Mouse (Mus musculus): Measurements from ENCODE around the gene Atp6v0a1. TPM values are rescaled to one million over a fixed set of nuclear protein-coding genes. Genes with fewer than 3 reads are reported as not detected.

Atp6v0a1 gene
- total RNA-seq, 1 experiment from 2014 or later: 108 TPM

GRCm38 (mm10) chr11:101051617-101052016 is 42.4 kb downstream of the Atp6v0a1 start:
- no peak for ATAC-seq (ENCODE audit: extremely low read depth, insufficient number of reproducible peaks, low FRiP score, poor library complexity, severe bottlenecking)

DNA sequence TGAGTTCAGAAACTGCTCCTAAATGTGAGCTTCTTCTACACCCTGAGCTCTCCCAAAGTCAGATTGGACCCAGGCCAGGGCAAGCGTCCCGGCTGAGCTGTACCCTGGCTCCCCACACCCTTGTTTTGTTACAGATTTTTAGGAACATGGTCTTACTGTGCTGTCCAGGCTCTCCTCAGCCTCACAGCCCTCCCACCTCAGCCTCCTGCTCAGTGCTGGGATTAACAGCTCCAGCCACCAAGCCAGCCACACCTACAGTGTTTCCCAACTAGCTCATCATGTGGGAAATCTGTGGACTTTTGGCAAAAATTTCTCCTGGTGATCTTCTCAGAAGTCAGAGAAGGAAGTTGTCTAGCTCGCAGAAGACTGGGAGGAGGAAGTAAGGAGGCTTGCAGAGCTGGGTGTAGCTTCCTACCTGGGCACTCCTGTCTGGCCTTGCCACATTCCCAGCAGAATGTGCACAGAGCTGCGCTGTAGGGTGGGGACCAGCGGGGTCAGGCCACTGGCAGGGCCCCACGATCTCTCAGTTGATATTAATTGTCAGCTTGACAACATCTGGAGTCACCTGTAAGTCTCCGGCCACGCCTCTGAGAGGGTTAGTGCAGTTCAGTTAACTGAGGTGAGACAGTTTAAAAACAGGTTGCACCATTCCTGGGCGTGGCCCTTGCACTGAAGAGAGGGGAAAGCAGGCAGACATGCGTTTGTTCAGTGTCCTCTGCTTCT is 43.7 kb downstream of the Atp6v0a1 start:
- no peak for ATAC-seq (ENCODE audit: extremely low read depth, insufficient number of reproducible peaks, low FRiP score, poor library complexity, severe bottlenecking)

- no peak for ATAC-seq (ENCODE audit: extremely low read depth, insufficient number of reproducible peaks, low FRiP score, poor library complexity, severe bottlenecking)
Observed at GRCm38 (mm10) chr11:101053974-101054373, 44.7 kb downstream of the Atp6v0a1 start.

- no peak for ATAC-seq (ENCODE audit: extremely low read depth, insufficient number of reproducible peaks, low FRiP score, poor library complexity, severe bottlenecking)
Observed at GRCm38 (mm10) chr11:101055418-101055817, 46.2 kb downstream of the Atp6v0a1 start.

GRCm38 (mm10) chr11:101056885-101057284 is 47.6 kb downstream of the Atp6v0a1 start:
- no peak for ATAC-seq (ENCODE audit: extremely low read depth, insufficient number of reproducible peaks, low FRiP score, poor library complexity, severe bottlenecking)

- peak; percentile 60; the same call in 1 of the 2 replicates for ATAC-seq (ENCODE audit: extremely low read depth, insufficient number of reproducible peaks, low FRiP score, poor library complexity, severe bottlenecking)
Observed at GRCm38 (mm10) chr11:101057860-101058259, 48.6 kb downstream of the Atp6v0a1 start.

GRCm38 (mm10) chr11:101058726-101059125 is 49.5 kb downstream of the Atp6v0a1 start:
- no peak for ATAC-seq (ENCODE audit: extremely low read depth, insufficient number of reproducible peaks, low FRiP score, poor library complexity, severe bottlenecking)

- ATAC-seq (ENCODE audit: extremely low read depth, insufficient number of reproducible peaks, low FRiP score, poor library complexity, severe bottlenecking): no peak
Observed at GRCm38 (mm10) chr11:101059473-101059872, 50.2 kb downstream of the Atp6v0a1 start.

DNA sequence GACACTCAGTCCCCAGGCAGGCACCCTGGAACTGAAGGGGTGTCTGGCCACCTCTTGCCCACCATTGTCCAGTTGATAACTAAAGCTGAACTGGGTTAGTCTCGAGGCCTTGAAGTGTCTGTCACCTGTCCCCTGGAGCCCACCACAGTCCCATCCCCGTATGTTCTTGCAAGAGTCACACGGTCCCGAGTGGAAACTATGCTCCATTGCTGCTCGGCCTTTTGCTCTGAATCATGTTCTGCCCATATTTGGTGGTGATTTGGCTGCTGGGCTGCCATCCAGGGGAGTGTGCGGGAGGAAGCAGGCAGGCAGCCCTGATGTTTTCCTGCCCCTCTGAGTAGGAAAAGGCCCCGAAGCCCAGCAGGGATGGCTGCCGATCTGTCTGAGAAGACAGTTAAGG is 50.9 kb downstream of the Atp6v0a1 start:
- no peak for ATAC-seq (ENCODE audit: extremely low read depth, insufficient number of reproducible peaks, low FRiP score, poor library complexity, severe bottlenecking)

- no peak for ATAC-seq (ENCODE audit: extremely low read depth, insufficient number of reproducible peaks, low FRiP score, poor library complexity, severe bottlenecking)
Observed at GRCm38 (mm10) chr11:101061049-101061448, 51.8 kb downstream of the Atp6v0a1 start.

DNA sequence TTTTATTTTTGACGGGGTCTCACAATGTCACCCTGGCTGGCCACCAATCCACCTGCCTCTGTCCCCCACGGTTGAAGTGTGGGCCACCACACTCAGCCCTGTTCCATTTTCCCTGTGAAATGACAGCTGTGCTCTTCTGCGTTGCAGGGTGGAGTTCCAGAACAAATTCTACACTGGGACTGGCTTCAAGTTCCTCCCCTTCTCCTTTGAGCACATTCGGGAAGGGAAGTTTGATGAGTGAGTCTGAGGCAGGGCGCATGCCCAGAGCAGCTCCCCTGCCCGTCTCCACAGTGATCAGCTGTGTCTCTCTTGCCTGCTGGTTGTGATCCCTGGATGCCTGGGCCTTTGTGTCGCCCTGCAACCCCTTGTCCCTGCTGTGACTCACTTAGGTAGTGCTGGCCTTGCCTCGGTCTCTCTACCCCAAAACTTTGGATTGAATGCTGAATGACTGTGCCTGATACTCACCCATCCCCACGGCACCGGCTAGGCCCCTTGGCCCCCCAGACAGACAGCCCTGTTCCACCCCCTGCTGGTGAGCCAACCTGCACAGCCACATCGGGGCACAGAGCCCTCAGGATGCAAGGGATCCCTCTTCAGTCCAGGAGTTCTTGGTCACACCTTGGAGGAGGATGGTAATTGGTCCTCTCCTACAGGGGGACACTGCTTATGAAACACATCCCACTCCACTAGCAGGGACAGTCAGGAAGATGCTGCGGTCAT is 53.1 kb downstream of the Atp6v0a1 start:
- ATAC-seq (ENCODE audit: extremely low read depth, insufficient number of reproducible peaks, low FRiP score, poor library complexity, severe bottlenecking): no peak

DNA sequence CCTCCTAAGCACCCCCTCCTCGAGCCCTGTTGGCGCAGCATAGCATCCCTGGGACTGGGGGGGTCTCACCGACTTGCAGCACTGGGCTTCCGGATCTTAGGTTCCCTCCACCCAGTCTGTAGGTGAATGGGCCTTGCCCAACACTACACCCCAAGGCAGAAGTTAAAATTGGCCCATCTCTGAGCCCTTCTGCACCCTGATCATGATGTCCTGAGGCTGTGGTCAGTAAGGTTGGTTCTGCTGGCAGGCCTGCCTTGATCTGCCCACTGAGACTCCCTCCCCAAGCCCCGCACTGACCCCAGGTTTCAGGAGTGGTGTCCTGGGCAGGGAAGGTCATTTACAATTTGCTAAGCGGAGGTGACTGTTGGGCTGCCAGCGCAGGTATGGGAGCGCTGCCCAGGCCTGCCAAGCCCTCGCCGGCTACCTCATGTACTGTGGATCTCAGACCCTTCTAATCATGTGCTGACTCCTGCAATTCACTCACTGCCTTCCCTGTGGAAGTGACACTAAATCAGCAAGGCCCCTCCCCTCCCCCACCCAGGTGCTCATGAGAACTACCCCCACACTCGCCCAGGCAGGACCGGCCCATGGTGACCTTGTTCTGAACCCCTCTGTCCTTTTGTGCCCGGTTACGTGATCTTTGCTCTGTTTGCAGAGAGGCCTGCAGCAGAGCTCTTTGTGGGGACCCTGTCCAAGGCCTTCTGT is 53.9 kb downstream of the Atp6v0a1 start:
- no peak for ATAC-seq (ENCODE audit: extremely low read depth, insufficient number of reproducible peaks, low FRiP score, poor library complexity, severe bottlenecking)

GRCm38 (mm10) chr11:101063676-101064327 is 54.5 kb downstream of the Atp6v0a1 start:
- ATAC-seq (ENCODE audit: extremely low read depth, insufficient number of reproducible peaks, low FRiP score, poor library complexity, severe bottlenecking): peak; percentile 66

DNA sequence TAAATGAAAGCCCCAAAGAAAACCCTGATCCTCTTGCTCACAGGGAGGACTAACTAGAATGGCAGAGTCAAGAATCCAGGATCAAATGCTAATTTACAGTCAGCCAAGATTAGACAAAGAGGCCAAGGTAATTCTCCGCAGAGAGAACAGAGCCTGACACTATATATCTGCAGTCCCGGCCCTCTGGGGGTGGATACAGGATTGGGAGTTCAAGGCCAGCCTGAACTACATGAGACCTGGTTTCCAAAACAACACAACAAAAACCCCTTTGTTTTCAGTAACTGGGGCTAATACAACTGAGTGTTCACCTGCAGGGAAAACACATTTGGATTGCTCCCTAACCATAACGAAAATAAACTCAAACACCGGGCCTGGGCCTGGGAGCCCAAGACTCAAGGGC is 55.2 kb downstream of the Atp6v0a1 start:
- no peak for ATAC-seq (ENCODE audit: extremely low read depth, insufficient number of reproducible peaks, low FRiP score, poor library complexity, severe bottlenecking)

DNA sequence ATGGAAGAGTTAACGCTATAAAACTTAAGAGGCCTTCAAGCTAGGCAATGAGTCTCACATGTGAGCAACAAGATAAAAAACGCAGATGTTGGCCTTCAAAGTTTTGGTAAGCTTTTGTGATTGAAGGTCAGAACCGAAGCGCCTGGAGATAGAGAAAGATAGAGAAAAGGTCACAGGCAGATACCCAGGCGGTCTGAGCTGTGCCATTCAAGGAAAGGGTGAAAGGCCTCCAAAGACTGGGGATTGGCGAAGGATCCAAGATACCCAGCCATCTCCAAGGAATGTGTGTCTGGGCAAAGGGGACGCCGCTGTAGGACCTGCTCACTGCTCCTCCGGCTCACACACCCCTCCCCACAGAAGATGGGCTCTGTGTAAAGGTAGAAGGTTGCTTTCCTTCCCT is 55.8 kb downstream of the Atp6v0a1 start:
- ATAC-seq (ENCODE audit: extremely low read depth, insufficient number of reproducible peaks, low FRiP score, poor library complexity, severe bottlenecking): no peak

DNA sequence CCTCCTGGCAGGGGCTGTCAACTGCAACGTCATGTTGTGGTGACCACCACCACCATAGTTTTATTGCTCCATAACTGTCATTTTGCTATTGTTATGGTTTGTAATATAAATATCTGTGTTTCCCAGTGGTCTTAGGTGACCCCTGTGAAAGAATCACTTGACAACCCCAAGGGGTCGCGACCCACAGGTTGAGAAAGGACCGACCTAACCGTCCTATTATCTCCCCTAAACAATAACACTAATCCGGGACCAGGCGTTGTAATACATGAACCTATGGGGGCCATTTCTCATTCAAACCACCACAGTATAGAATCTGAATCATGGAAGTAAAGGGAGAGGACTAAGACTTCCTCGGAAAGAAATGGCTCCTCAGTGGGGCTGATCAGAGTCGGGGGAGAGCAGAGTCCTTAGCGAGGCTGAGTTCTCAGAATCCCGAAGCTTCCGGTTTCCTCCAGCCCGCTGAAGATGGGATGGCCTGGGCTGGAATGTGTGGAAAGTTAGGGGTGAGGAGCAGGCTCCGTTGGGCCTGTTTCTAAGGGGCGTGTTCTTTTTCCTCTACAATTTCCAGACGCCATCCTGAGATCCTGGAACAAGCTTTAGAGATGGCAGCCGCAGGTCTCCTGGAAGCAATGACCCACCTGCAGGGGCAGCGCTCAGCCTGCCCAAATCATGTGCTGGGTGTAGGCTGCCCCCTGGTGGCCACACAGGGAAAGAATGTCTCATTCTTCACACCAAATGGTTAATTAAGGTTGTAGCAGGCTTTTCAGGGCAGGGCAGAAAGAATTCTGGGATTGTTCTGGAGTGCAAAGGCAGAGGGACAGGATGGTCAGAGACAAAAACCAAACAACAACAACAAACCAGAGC is 57.5 kb downstream of the Atp6v0a1 start:
- peak; percentile 43; the same call in 1 of the 2 replicates for ATAC-seq (ENCODE audit: extremely low read depth, insufficient number of reproducible peaks, low FRiP score, poor library complexity, severe bottlenecking)

- peak; percentile 79 for ATAC-seq (ENCODE audit: extremely low read depth, insufficient number of reproducible peaks, low FRiP score, poor library complexity, severe bottlenecking)
Observed at GRCm38 (mm10) chr11:101069391-101070188, 60.3 kb downstream of the Atp6v0a1 start, which contains the start of gene Naglu. Gene Naglu, plus strand, starts transcription at chr11:101070012.

GRCm38 (mm10) chr11:101070189-101070527 is 60.9 kb downstream of the Atp6v0a1 start:
- ATAC-seq (ENCODE audit: extremely low read depth, insufficient number of reproducible peaks, low FRiP score, poor library complexity, severe bottlenecking): no peak
